Mouse (Mus musculus): ENCODE data around the gene Tmem94.

GRCm38 (mm10) chr11:115766356-115766943 is 1.2 kb downstream of the Tmem94 start:
- no peak for TF ChIP-seq GATA1 (IDR thresholded peaks at IDR 0.05; ENCODE audit: borderline replicate concordance, low read length)
- no peak for TF ChIP-seq FLI1 (IDR thresholded peaks at IDR 0.05; ENCODE audit: low read length)

Data from megakaryocyte, embryonic 14.5 days (primary cell).